Mouse (Mus musculus) ES-E14 (cell line): Measurements from ENCODE around the gene Usp7.

Experiments
- HCFC1 ChIP-seq: IDR thresholded peaks from 2 replicates; pipeline ENCODE4 v1.6.1; 2012; ENCODE audit warnings: low read length, inconsistent platforms, borderline replicate concordance; ENCODE audit not compliant: insufficient read depth
- ZC3H11A ChIP-seq: IDR thresholded peaks from 2 replicates; pipeline ENCODE4 v1.6.1; 2012; ENCODE audit warnings: low read depth, mild to moderate bottlenecking, inconsistent platforms, low read length, borderline replicate concordance

- TF ChIP-seq HCFC1, result no peak
- no peak for TF ChIP-seq ZC3H11A
Observed at GRCm38 (mm10) chr16:8711998-8712397, 80.1 kb downstream of the Usp7 start.
